13 mouse cellular contexts compared by ENCODE assay signal in the genomic region with DNA sequence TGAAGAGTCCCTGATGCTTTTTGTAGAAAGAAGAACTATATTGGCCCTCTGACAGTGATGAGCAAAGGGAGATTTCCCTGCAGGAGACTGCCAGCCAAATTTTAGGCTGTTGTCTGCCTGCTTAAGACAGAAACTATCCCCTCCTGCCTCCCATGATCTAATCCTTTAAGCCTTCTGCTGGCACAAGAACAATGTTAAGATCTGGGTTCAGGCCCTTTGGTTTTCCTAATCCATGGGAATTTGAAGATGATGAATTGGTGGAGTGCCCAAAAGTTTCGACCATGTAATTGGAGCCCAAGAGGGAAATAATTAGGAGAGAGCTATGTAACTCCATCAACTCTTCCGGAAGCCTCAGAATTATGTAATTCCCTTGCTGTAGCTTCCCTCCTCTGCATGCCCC.
DNase-seq lines count a peak whose midpoint lies in the region; ATAC-seq and TF ChIP-seq lines count a peak whose summit lies in the region.
"Had no signal": no experiment of that assay in that cellular context is flagged by ENCODE, and none has a peak within 500 bp of the region (broad histone marks: within the 10 kb centered on the region; RNA-seq: fewer than 3 reads in every experiment).

No protein-coding gene starts in this region.

- H3K36me3 ChIP-seq in midbrain, embryonic 15.5 days (replicated peaks), result no peaks in the 10 kb centered on the region
- H3K36me3 ChIP-seq in midbrain, embryonic 16.5 days (ENCODE audit: control insufficient read depth, insufficient read depth, low read length), result no peaks in the 10 kb centered on the region
- no peaks in the 10 kb centered on the region for H3K36me3 ChIP-seq in myocyte (ENCODE audit: control insufficient read depth, insufficient read depth)
- H3K36me3 ChIP-seq: embryonic facial prominence, embryonic 13.5 days; limb, embryonic 10.5 days; neural tube, embryonic 12.5 days had no signal

- no peak overlapping the region for H3K4me2 ChIP-seq in midbrain, embryonic 15.5 days
- no peak overlapping the region for H3K4me2 ChIP-seq in midbrain, embryonic 16.5 days (ENCODE audit: low read length)
- H3K4me2 ChIP-seq in myocyte (ENCODE audit: low read depth), result peak overlapping the region; percentile 1
- H3K4me2 ChIP-seq: embryonic facial prominence, embryonic 13.5 days; neural tube, embryonic 12.5 days had no signal

- 19% methylated on average over 2 of the region's 2 CpGs for WGBS in midbrain, embryonic 15.5 days
- WGBS in midbrain, embryonic 16.5 days, result 19% methylated on average over 2 of the region's 2 CpGs

- 0 out of 2 replicates have a peak, but pooled peaks have one; percentile 45 for ATAC-seq in midbrain, embryonic 15.5 days (replicated peaks)
- no peak for ATAC-seq in midbrain, embryonic 16.5 days

- no peak overlapping the region for H3ac ChIP-seq in myocyte (ENCODE audit: control insufficient read depth, insufficient read length)

- no peaks in the 10 kb centered on the region for H3K79me2 ChIP-seq in myocyte (ENCODE audit: control insufficient read depth, insufficient read depth)

- H3K27me3 ChIP-seq in midbrain, embryonic 15.5 days (replicated peaks), result no peaks in the 10 kb centered on the region
- H3K27me3 ChIP-seq in midbrain, embryonic 16.5 days (ENCODE audit: control insufficient read depth, insufficient read depth, low read depth, low read length), result no peaks in the 10 kb centered on the region
- no peaks in the 10 kb centered on the region for H3K27me3 ChIP-seq in myocyte (ENCODE audit: control insufficient read depth, insufficient read depth, insufficient read length)
- H3K27me3 ChIP-seq: embryonic facial prominence, embryonic 13.5 days; neural tube, embryonic 12.5 days had no signal

- H3K27ac ChIP-seq in midbrain, embryonic 15.5 days, result no peak overlapping the region
- H3K27ac ChIP-seq in midbrain, embryonic 16.5 days (ENCODE audit: low read length), result no peak overlapping the region
- H3K27ac ChIP-seq: embryonic facial prominence, embryonic 13.5 days; limb, embryonic 10.5 days; neural tube, embryonic 12.5 days had no signal

- peak; percentile 50 for DNase-seq in gastrocnemius, postnatal 25 days
- no peak for DNase-seq in gastrocnemius, adult 8-10 months (ENCODE audit: low spot score in 2 of 2)
- DNase-seq in brain, embryonic 14.5 days (ENCODE audit: low read depth), result peak; percentile 70
- DNase-seq in thymus, adult 18-20 months, result no peak
- DNase-seq: kidney, adult 11 months; kidney, postnatal 25 days; thymus, adult 2 months had no signal

- no peak overlapping the region for H3K9ac ChIP-seq in midbrain, embryonic 15.5 days
- H3K9ac ChIP-seq in midbrain, embryonic 16.5 days (ENCODE audit: low read depth, low read length), result no peak overlapping the region
- H3K9ac ChIP-seq: embryonic facial prominence, embryonic 13.5 days; neural tube, embryonic 12.5 days had no signal

- TF ChIP-seq CTCF in brain, embryonic 14.5 days (IDR thresholded peaks at IDR 0.05; ENCODE audit: borderline replicate concordance, extremely low read depth, insufficient read depth, insufficient read length), result no peak

- H3K9me3 ChIP-seq in midbrain, embryonic 15.5 days, result no peaks in the 10 kb centered on the region
- H3K9me3 ChIP-seq in midbrain, embryonic 16.5 days (replicated peaks; ENCODE audit: control insufficient read depth, low read length, poor library complexity, severe bottlenecking), result no peaks in the 10 kb centered on the region
- H3K9me3 ChIP-seq: embryonic facial prominence, embryonic 13.5 days; limb, embryonic 10.5 days; neural tube, embryonic 12.5 days had no signal

- H3K4me1 ChIP-seq in midbrain, embryonic 15.5 days, result peaks cover 20% of the 10 kb centered on the region
- peaks cover 6% of the 10 kb centered on the region for H3K4me1 ChIP-seq in midbrain, embryonic 16.5 days (ENCODE audit: control insufficient read depth, insufficient read depth, low read length)
- H3K4me1 ChIP-seq: neural tube, embryonic 12.5 days had no signal

- no peak overlapping the region for H3K4me3 ChIP-seq in midbrain, embryonic 15.5 days
- no peak overlapping the region for H3K4me3 ChIP-seq in midbrain, embryonic 16.5 days (ENCODE audit: low read depth, low read length)
- no peak overlapping the region for H3K4me3 ChIP-seq in myocyte
- H3K4me3 ChIP-seq: embryonic facial prominence, embryonic 13.5 days; limb, embryonic 10.5 days; neural tube, embryonic 12.5 days had no signal

- TF ChIP-seq POLR2A in brain, embryonic 14.5 days (IDR thresholded peaks at IDR 0.05; ENCODE audit: borderline replicate concordance, extremely low read depth, insufficient read depth, insufficient read length, poor library complexity, severe bottlenecking), result no peak
- no peak for TF ChIP-seq POLR2A in myocyte (IDR thresholded peaks at IDR 0.05; ENCODE audit: insufficient read length, low read depth)

TF ChIP-seq in myocyte, 11 proteins besides CTCF, POLR2A, EP300 and RAD21:
- TF ChIP-seq CEBPB (IDR thresholded peaks at IDR 0.05; ENCODE audit: insufficient read depth, poor library complexity, severe bottlenecking) (peak; percentile 47; the same call in 1 of the 2 replicates), TCF12 (IDR thresholded peaks at IDR 0.05; ENCODE audit: insufficient read depth, poor library complexity, severe bottlenecking) (no peak)

Comparison
In these comparisons a context has a peak if more than half of its experiments do, and no peak if none do; other contexts are left out.
1. DNase-seq: peak in gastrocnemius, postnatal 25 days (single experiment) and brain, embryonic 14.5 days (single experiment); none in gastrocnemius, adult 8-10 months (0 of 2) and thymus, adult 18-20 months (0 of 2).